Mouse (Mus musculus) E14TG2a.4 (cell line): ENCODE data around the gene Mdh1.
"Not testable (repeated sequence)": the region's sequence is repeated elsewhere in the genome, so short reads cannot be mapped to it uniquely, and the experiment has no call there.

Experiments used
- H3K27me3 ChIP-seq: 2 replicates; pipeline ENCODE4 v1.6.1; 2014; ENCODE audit warnings: low read length, control low read depth; ENCODE audit not compliant: insufficient read depth
- H3K36me3 ChIP-seq: 2 replicates; pipeline ENCODE4 v1.6.1; 2014; ENCODE audit warnings: low read length, control low read depth; ENCODE audit not compliant: insufficient read depth
- H3K4me1 ChIP-seq: replicated peaks from 2 replicates; pipeline ENCODE4 v1.6.1; 2014; ENCODE audit warnings: low read depth, low read length, control low read depth
- H3K4me3 ChIP-seq: replicated peaks from 2 replicates; pipeline ENCODE4 v1.5.1; 2014; ENCODE audit warnings: mild to moderate bottlenecking, low read length
- H3K9me3 ChIP-seq: 2 replicates; pipeline ENCODE4 v1.6.1; 2014; ENCODE audit warnings: low read length, control low read depth
- CTCF ChIP-seq: conservative IDR thresholded peaks from 2 replicates; pipeline ENCODE4 v1.5.1; 2014; ENCODE audit warnings: low read length
- NANOG ChIP-seq: IDR thresholded peaks from 2 replicates; pipeline ENCODE4 v1.6.1; 2014; ENCODE audit warnings: borderline replicate concordance, low read length, mixed read lengths
- POU5F1 ChIP-seq: IDR thresholded peaks from 2 replicates; pipeline ENCODE4 v1.6.1; 2014; ENCODE audit warnings: low read length, borderline replicate concordance

The Mdh1 gene

GRCm38 (mm10) chr11:21540072-21540471, 32.1 kb downstream of the Mdh1 start:
- H3K4me1 ChIP-seq, result no peaks in the 10 kb centered on the region
- no peaks in the 10 kb centered on the region for H3K9me3 ChIP-seq
- no peaks in the 10 kb centered on the region for H3K27me3 ChIP-seq
- no peaks in the 10 kb centered on the region for H3K36me3 ChIP-seq
- no peak overlapping the region for H3K4me3 ChIP-seq
- TF ChIP-seq CTCF (no peak), POU5F1 (no peak), NANOG (no peak)

- not testable (repeated sequence) for H3K4me3 ChIP-seq, H3K36me3 ChIP-seq
Measured at GRCm38 (mm10) chr11:21530856-21531255, 41.3 kb downstream of the Mdh1 start.

GRCm38 (mm10) chr11:21528676-21529394, 43.3 kb downstream of the Mdh1 start:
- Histone ChIP-seq H3K4me1 (no peaks in the 10 kb centered on the region), H3K36me3 (no peaks in the 10 kb centered on the region), H3K4me3 (no peak overlapping the region), H3K27me3 (no peaks in the 10 kb centered on the region), H3K9me3 (no peaks in the 10 kb centered on the region)
- TF ChIP-seq POU5F1 (no peak), CTCF (no peak), NANOG (no peak)

More at GRCm38 (mm10) chr11:21530856-21531255, 41.3 kb downstream of the Mdh1 start:
- not testable (repeated sequence) for H3K27me3 ChIP-seq, H3K9me3 ChIP-seq, H3K4me1 ChIP-seq

- Histone ChIP-seq H3K4me1 (no peaks in the 10 kb centered on the region), H3K36me3 (no peaks in the 10 kb centered on the region), H3K4me3 (no peak overlapping the region), H3K9me3 (peaks cover 23% of the 10 kb centered on the region), H3K27me3 (no peaks in the 10 kb centered on the region)
- no peak for TF ChIP-seq POU5F1
- no peak for TF ChIP-seq CTCF
- TF ChIP-seq NANOG, result no peak
Measured at GRCm38 (mm10) chr11:21517726-21518125, 54.4 kb downstream of the Mdh1 start.

- H3K4me3 ChIP-seq, H3K36me3 ChIP-seq, H3K4me1 ChIP-seq, H3K27me3 ChIP-seq: not testable (repeated sequence)
- peaks cover 29% of the 10 kb centered on the region for H3K9me3 ChIP-seq
Measured at GRCm38 (mm10) chr11:21516396-21516795, 55.8 kb downstream of the Mdh1 start.

GRCm38 (mm10) chr11:21510577-21510976, 61.6 kb downstream of the Mdh1 start:
- H3K4me1 ChIP-seq, H3K36me3 ChIP-seq, H3K27me3 ChIP-seq, H3K4me3 ChIP-seq: not testable (repeated sequence)
- peaks cover 29% of the 10 kb centered on the region for H3K9me3 ChIP-seq

GRCm38 (mm10) chr11:21508713-21509112, 63.5 kb downstream of the Mdh1 start:
- not testable (repeated sequence) for H3K27me3 ChIP-seq, H3K4me3 ChIP-seq, H3K4me1 ChIP-seq, H3K36me3 ChIP-seq
- H3K9me3 ChIP-seq, result peaks cover 15% of the 10 kb centered on the region

- H3K9me3 ChIP-seq, H3K27me3 ChIP-seq, H3K4me3 ChIP-seq, H3K36me3 ChIP-seq, H3K4me1 ChIP-seq: not testable (repeated sequence)
Measured at GRCm38 (mm10) chr11:21507073-21507472, 65.1 kb downstream of the Mdh1 start.
